Mouse (Mus musculus): ENCODE measurements around the gene Tcta. TPM values are rescaled to one million over a fixed set of nuclear protein-coding genes. Genes with fewer than 3 reads are reported as not detected.

Tcta gene
- total RNA-seq (2012; rRNA removed) (3.4 and 4.9 TPM in 2 replicates), polyA plus RNA-seq (2012; ENCODE audit: insufficient read depth in 1 of 2, insufficient read length in 2 of 2, low read depth in 1 of 2, low replicate concordance in 2 of 2, missing spikeins in 1 of 2) (1 to 10 TPM in 1 of 2 experiments, not detected in 1; 7.0 TPM)

DNA sequence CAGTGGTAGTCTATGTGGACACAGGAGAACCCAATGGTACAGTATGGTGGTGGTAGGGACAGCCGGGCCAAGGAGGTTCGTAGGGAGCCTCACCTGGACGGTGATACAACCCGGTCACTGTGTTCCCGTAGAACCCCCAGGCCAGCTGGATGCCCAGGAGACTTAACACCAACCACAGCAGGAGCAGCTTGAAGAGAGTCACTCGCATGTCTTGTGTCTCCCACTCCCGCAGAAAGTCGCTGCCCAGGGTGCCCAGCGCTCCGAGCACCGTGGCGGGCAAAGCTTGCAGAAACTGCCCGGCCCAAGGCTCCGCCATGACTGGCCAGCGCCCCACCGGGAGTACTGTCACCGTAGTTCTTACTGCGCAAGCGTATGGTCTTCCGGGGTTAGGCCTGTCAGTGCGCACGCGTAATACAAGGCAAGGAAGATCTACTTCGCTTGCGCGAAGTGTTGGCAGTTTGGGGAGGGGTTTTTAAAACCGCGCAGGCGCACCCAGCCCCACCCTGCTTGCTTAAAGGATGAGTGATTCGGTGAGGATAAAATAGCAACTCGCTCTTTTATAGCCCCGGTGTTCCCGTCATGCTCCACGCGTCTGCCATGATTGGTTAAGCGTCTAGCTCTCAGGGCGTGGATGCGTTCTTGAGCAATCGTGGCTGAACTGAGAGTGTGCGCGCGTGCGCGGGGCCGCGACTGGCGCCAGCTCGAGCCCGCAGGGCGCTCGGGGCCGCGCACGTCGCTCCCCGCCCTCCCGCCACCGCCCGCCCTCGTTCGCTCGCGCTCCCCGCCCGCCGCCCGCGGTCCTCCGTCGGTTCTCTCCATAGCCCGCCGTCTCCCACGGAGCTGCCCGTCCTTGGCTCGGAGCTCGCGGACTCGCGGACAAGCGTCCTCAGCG, at the start of gene Tcta, which contains the start of gene Rhoa:
Gene Tcta (minus strand): TSS at position 532 of the 892 bp plus-strand sequence.
Gene Rhoa (plus strand): TSS at position 501 of the 892 bp plus-strand sequence.
- peak; percentile 99 for DNase-seq (ENCODE audit: low read depth, low spot score)
- H3K36me3 ChIP-seq (ENCODE audit: control insufficient read depth in 1 of 2, insufficient read depth in 2 of 2, low read length in 2 of 2) = peaks cover 2 to 36% of the 10 kb centered on the region in 2 experiments; a peak in 3 of 4 replicates
- TF ChIP-seq TBP (IDR thresholded peaks at IDR 0.05; ENCODE audit: low read depth, low read length) = peak; percentile 99
- TF ChIP-seq ETS1 (IDR thresholded peaks at IDR 0.05; ENCODE audit: low read depth, low read length) = no peak
- TF ChIP-seq ZNF384 (IDR thresholded peaks at IDR 0.05; ENCODE audit: low read depth, low read length) = no peak
- TF ChIP-seq ZC3H11A (IDR thresholded peaks at IDR 0.05; ENCODE audit: low read depth, low read length) = no peak
- no peak for TF ChIP-seq UBTF (IDR thresholded peaks at IDR 0.05; ENCODE audit: borderline replicate concordance, insufficient read depth, low read depth, low read length)
- no peak; the same call in 1 of the 2 replicates for TF ChIP-seq MAX (IDR thresholded peaks at IDR 0.05; ENCODE audit: low read length)
- TF ChIP-seq MYC (IDR thresholded peaks at IDR 0.05; ENCODE audit: low read depth, low read length) = peak; percentile 73
- TF ChIP-seq HCFC1 (IDR thresholded peaks at IDR 0.05; ENCODE audit: low read depth, low read length) = peak; percentile 82
- TF ChIP-seq MXI1 (IDR thresholded peaks at IDR 0.05; ENCODE audit: low read depth, low read length) = no peak; the same call in 1 of the 2 replicates
- TF ChIP-seq GABPA (IDR thresholded peaks at IDR 0.05; ENCODE audit: low read depth, low read length) = no peak
- peak; percentile 100 for TF ChIP-seq NELFE (IDR thresholded peaks at IDR 0.05; ENCODE audit: low read depth, low read length)
- peak; percentile 96 for TF ChIP-seq POLR2AphosphoS2 (IDR thresholded peaks at IDR 0.05; ENCODE audit: low read length)
- TF ChIP-seq USF1 (IDR thresholded peaks at IDR 0.05; ENCODE audit: low read depth, low read length) = peak; percentile 34
- TF ChIP-seq KAT2A (conservative IDR thresholded peaks at IDR 0.05; ENCODE audit: low read depth, low read length) = no peak; the same call in 1 of the 2 replicates
- peak; percentile 99 for TF ChIP-seq ZMIZ1 (IDR thresholded peaks at IDR 0.05; ENCODE audit: low read depth, low read length)
- peak; percentile 49; the same call in 1 of the 2 replicates for TF ChIP-seq TCF12 (IDR thresholded peaks at IDR 0.05; ENCODE audit: low read depth, low read length)
- peak; percentile 85 for TF ChIP-seq MEF2A (IDR thresholded peaks at IDR 0.05; ENCODE audit: extremely low read depth, insufficient replicate concordance, low read depth, low read length, poor library complexity, severe bottlenecking)
- no peak for TF ChIP-seq JUND (IDR thresholded peaks at IDR 0.05; ENCODE audit: low read depth, low read length)
- TF ChIP-seq CHD2 (IDR thresholded peaks at IDR 0.05; ENCODE audit: low read length) = no peak
- peak; percentile 87 for TF ChIP-seq NRF1 (IDR thresholded peaks at IDR 0.05; ENCODE audit: insufficient read depth, low read depth, low read length, poor library complexity, severe bottlenecking)
- TF ChIP-seq ELF1 (IDR thresholded peaks at IDR 0.05; ENCODE audit: low read depth, low read length) = peak; percentile 95
- TF ChIP-seq SIN3A (IDR thresholded peaks at IDR 0.05; ENCODE audit: low read length) = peak; percentile 64; the same call in 1 of the 2 replicates
- TF ChIP-seq SMC3 (IDR thresholded peaks at IDR 0.05; ENCODE audit: low read depth, low read length) = no peak
- TF ChIP-seq GATA1 (IDR thresholded peaks at IDR 0.05; ENCODE audit: low read depth, low read length) = no peak
- no peak for TF ChIP-seq MAFK (IDR thresholded peaks at IDR 0.05; ENCODE audit: borderline replicate concordance, low read depth, low read length)
- no peak for TF ChIP-seq RCOR1 (IDR thresholded peaks at IDR 0.05; ENCODE audit: low read depth, low read length)
- no peak for TF ChIP-seq USF2 (IDR thresholded peaks at IDR 0.05; ENCODE audit: borderline replicate concordance in 1 of 2, insufficient read depth in 1 of 2, low read depth in 1 of 2, low read length in 2 of 2)
- no peak for TF ChIP-seq BHLHE40 (IDR thresholded peaks at IDR 0.05; ENCODE audit: borderline replicate concordance, low read depth, low read length)
- TF ChIP-seq EP300 (IDR thresholded peaks at IDR 0.05; ENCODE audit: low read depth in 1 of 2, low read length in 2 of 2) = no peak
- TF ChIP-seq MYB (IDR thresholded peaks at IDR 0.05; ENCODE audit: low read depth, low read length) = peak; percentile 57
- TF ChIP-seq ZKSCAN1 (IDR thresholded peaks at IDR 0.05; ENCODE audit: low read depth, low read length) = no peak
- peak; percentile 88 to 100 for TF ChIP-seq POLR2A (IDR thresholded peaks at IDR 0.05; ENCODE audit: control insufficient read depth in 1 of 2, insufficient read depth in 1 of 2, low read depth in 1 of 2, low read length in 2 of 2, poor library complexity in 1 of 2)
- no peak for TF ChIP-seq TAL1 (IDR thresholded peaks at IDR 0.05; ENCODE audit: low read length)
- TF ChIP-seq RAD21 (IDR thresholded peaks at IDR 0.05; ENCODE audit: low read depth, low read length) = no peak
- TF ChIP-seq CTCF (IDR thresholded peaks at IDR 0.05 in 2 of 3, conservative IDR thresholded peaks at IDR 0.05 in 1 of 3; ENCODE audit: control insufficient read depth in 1 of 3, insufficient read depth in 1 of 3, low read depth in 2 of 3, low read length in 3 of 3, poor library complexity in 1 of 3, severe bottlenecking in 1 of 3) = no peak
- H3K79me2 ChIP-seq (ENCODE audit: control insufficient read depth, insufficient read depth, low read length, poor library complexity) = peaks cover 47% of the 10 kb centered on the region
- no peaks in the 10 kb centered on the region for H3K9me3 ChIP-seq (replicated peaks; ENCODE audit: insufficient read depth, low read length)
- H3K9ac ChIP-seq (ENCODE audit: control insufficient read depth, low read depth, low read length, poor library complexity, severe bottlenecking) = peak within 1 kb of the TSS; percentile 99
- peak within 1 kb of the TSS; percentile 87 to 98 for H3K4me3 ChIP-seq (ENCODE audit: control insufficient read depth in 1 of 2, insufficient read depth in 1 of 2, low read depth in 2 of 2, low read length in 2 of 2)
- no peaks in the 10 kb centered on the region for H3K27me3 ChIP-seq (ENCODE audit: control insufficient read depth in 1 of 2, insufficient read depth in 2 of 2, low read length in 2 of 2)
- H3K27ac ChIP-seq (ENCODE audit: control insufficient read depth, low read depth, low read length) = peak within 1 kb of the TSS; percentile 99
- peaks cover 4 to 20% of the 10 kb centered on the region in 2 experiments; a peak in 3 of 4 replicates for H3K4me1 ChIP-seq (ENCODE audit: control insufficient read depth in 1 of 2, insufficient read depth in 2 of 2, low read length in 2 of 2)

Measured in MEL (cell line).